Mouse (Mus musculus) stomach, postnatal 0 days (tissue): ENCODE data around the gene Ankrd6. TPM values are rescaled to one million over a fixed set of nuclear protein-coding genes. Genes with fewer than 3 reads are reported as not detected.

Source experiments
- ATAC-seq: fragments of 200-750 bp; cut with Nextera tagmentation; 2 replicates; pipeline ENCODE4 v1.8.0; 2017; ENCODE audit not compliant: low FRiP score, low TSS enrichment
- DNase-seq: peaks from one replicate; pipeline ENCODE4 v3.0.0-alpha.2; 2016; ENCODE audit warnings: low spot score
- H3K27ac ChIP-seq: fragments of 300-500 bp; sonication (generic); replicated peaks from 2 replicates; pipeline ENCODE4 v1.5.1; 2014; ENCODE audit warnings: mild to moderate bottlenecking, control low read depth
- H3K27me3 ChIP-seq: fragments of 300-500 bp; sonication (generic); 2 replicates; pipeline ENCODE4 v1.6.1; 2014; ENCODE audit warnings: low read length; ENCODE audit not compliant: control insufficient read depth, insufficient read depth
- H3K36me3 ChIP-seq: fragments of 300-500 bp; sonication (generic); 2 replicates; pipeline ENCODE4 v1.6.1; 2014; ENCODE audit warnings: low read length, mixed read lengths; ENCODE audit not compliant: control insufficient read depth, insufficient read depth
- H3K4me1 ChIP-seq: fragments of 300-500 bp; sonication (generic); replicated peaks from 2 replicates; pipeline ENCODE4 v1.6.1; 2014; ENCODE audit warnings: antibody characterized with exemption; ENCODE audit not compliant: control insufficient read depth, insufficient read depth
- H3K4me2 ChIP-seq: fragments of 300-500 bp; sonication (generic); replicated peaks from 2 replicates; pipeline ENCODE4 v1.6.1; 2014; ENCODE audit warnings: low read depth, mild to moderate bottlenecking, control low read depth, moderate library complexity
- H3K4me3 ChIP-seq: fragments of 300-500 bp; sonication (generic); 2 replicates; pipeline ENCODE4 v1.5.1; 2014; ENCODE audit warnings: low read depth, low read length, control low read depth
- H3K9ac ChIP-seq: fragments of 300-500 bp; sonication (generic); 2 replicates; pipeline ENCODE4 v1.6.1; 2014; ENCODE audit warnings: mild to moderate bottlenecking, low read length, control low read depth, mixed read lengths
- H3K9me3 ChIP-seq: fragments of 300-500 bp; sonication (generic); 2 replicates; pipeline ENCODE4 v1.6.1; 2016; ENCODE audit warnings: low read length; ENCODE audit not compliant: control insufficient read depth
- CTCF ChIP-seq: IDR thresholded peaks from 2 replicates; pipeline ENCODE4 v1.5.1; 2016; ENCODE audit warnings: antibody characterized with exemption, low read depth, mild to moderate bottlenecking, moderate library complexity
- EP300 ChIP-seq: optimal IDR thresholded peaks from 2 replicates; pipeline ENCODE3; 2016; ENCODE audit warnings: antibody characterized with exemption
- WGBS: fragments of 180-500 bp; shearing (Covaris S2); extraction: QIAGEN DNeasy Blood & Tissue Kit; methylation state at CpG from one replicate; pipeline ENCODE4 v1.1.7; 2014; 5-methylcytosine and 5-hydroxymethylcytosine counted together
- polyA plus RNA-seq: library from polyadenylated mRNA; unstranded; fragments of >200 nt; fragmentation: Nextera tagmentation; extraction: Ambion mirVana; gene quantifications from 2 replicates; pipeline ENCODE4 v1.2.1, GENCODE M21; 2015

Ankrd6 gene
- polyA plus RNA-seq, 1 experiment from 2014 or later = 2.2 TPM

DNA sequence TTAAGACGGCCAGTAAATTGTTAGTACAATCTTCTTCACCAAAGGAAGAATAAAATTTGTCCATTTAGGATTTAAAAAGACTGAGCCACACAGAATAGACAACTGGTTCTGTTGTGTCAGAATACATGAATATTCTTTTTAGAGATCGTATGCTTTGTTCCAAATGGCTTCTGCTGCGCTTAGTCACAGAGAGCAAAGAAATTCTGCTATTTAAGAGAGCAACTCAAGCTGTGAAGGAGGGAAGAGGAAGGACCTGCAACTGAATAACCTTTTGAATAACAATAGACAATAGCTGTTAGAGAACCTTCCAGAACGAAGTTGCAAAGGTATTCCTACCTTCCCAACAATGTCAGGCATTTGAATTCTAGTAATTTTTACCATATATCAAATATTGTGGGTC lies 9.7 kb downstream of the Ankrd6 start:
- WGBS = 73% methylated on average over 4 of the region's 4 CpGs
- H3K4me2 ChIP-seq = no peak overlapping the region
- DNase-seq (no peak), ATAC-seq (no peak)
- H3K9ac ChIP-seq = no peak overlapping the region
- H3K36me3 ChIP-seq = no peaks in the 10 kb centered on the region
- no peak overlapping the region for H3K27ac ChIP-seq
- TF ChIP-seq CTCF (no peak), EP300 (no peak)
- H3K4me1 ChIP-seq = no peaks in the 10 kb centered on the region
- H3K4me3 ChIP-seq = no peak overlapping the region
- H3K9me3 ChIP-seq = no peaks in the 10 kb centered on the region
- no peaks in the 10 kb centered on the region for H3K27me3 ChIP-seq

DNA sequence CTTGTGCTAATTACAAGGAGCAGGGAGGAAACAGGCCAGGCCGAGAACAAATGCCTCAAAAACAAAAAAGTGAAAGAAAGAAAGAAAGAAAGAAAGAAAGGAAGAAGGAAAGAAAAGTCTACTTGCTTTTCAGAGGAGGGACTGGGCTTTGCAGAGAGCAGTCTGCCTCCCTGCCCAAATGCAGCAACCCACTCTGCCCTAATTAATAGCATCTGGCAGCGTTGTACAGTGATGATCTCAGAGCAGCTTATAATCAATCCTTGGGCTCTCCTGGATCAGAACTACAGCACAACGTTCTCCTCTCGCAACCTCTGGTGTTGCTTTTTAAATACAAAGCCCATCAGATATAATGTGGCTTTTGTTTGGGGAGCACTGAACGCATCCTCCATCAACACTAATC lies 10.7 kb downstream of the Ankrd6 start:
- no peaks in the 10 kb centered on the region for H3K27me3 ChIP-seq
- WGBS = 58% methylated on average over 5 of the region's 5 CpGs
- H3K4me2 ChIP-seq = no peak overlapping the region
- no peak for ATAC-seq
- no peak overlapping the region for H3K4me3 ChIP-seq
- TF ChIP-seq EP300 = no peak
- no peak for TF ChIP-seq CTCF
- no peak for DNase-seq
- H3K36me3 ChIP-seq = no peaks in the 10 kb centered on the region
- no peaks in the 10 kb centered on the region for H3K9me3 ChIP-seq
- no peak overlapping the region; the same call in 1 of the 2 replicates for H3K9ac ChIP-seq
- no peak overlapping the region for H3K27ac ChIP-seq
- H3K4me1 ChIP-seq = no peaks in the 10 kb centered on the region

DNA sequence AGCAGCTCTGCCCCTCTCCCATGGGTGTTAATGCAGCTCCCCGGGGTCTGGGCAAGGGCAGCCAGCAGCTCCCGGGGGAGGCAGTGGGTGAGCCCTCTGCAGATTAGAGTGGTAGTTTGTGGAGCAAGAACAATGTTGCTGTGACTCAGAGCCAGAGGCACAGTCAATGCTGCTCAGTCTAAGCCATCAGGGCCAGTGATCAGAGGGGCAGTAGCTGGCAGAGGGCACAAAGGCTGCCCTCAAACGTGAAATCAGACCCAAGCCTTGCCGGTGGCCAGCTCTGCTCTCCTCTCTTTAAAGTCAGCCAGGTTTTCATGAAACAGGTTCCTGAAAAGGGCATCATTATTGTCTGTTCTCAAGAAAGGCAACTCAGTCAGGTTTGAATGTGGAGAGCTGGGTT lies 11.1 kb downstream of the Ankrd6 start:
- Histone ChIP-seq H3K9ac (no peak overlapping the region), H3K9me3 (no peaks in the 10 kb centered on the region), H3K36me3 (no peaks in the 10 kb centered on the region), H3K27me3 (no peaks in the 10 kb centered on the region), H3K4me2 (no peak overlapping the region), H3K4me3 (no peak overlapping the region), H3K4me1 (no peaks in the 10 kb centered on the region), H3K27ac (no peak overlapping the region)
- ATAC-seq = 0 out of 2 replicates have a peak, but pooled peaks have one; percentile 32
- DNase-seq = no peak
- no peak for TF ChIP-seq EP300
- TF ChIP-seq CTCF = no peak
- 56% methylated on average over 4 of the region's 4 CpGs for WGBS

DNA sequence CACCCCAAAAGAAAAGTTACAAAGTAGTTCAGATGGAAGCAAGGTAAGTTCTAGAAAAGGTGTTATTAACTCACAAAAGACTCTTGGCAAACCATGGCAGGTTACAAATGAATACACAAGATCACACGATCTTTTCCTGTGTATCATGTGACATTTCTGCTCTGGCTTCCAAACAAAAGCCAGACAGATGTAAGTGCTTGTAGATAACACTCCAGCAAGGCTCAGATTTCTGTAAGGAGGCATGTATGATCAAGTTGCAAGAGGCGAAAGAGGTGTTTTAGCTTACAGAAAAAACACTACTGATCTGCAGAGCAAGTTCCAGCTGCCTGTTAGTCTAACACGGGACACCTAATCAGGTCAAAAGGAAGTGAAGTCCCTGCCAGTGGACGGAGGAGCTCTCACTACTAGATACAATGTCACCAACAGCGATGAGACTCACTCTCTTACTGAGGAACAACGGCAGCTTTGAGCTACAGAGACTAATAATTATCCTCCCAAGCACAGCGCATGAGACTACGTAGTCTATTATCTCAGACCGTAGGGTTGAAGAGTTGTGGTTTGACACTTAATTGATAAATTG lies 13.8 kb downstream of the Ankrd6 start:
- peak overlapping the region; percentile 78 for H3K27ac ChIP-seq
- H3K9ac ChIP-seq = no peak overlapping the region
- ATAC-seq (peak; percentile 53), DNase-seq (no peak)
- peak overlapping the region; percentile 34; the same call in 1 of the 2 replicates for H3K4me2 ChIP-seq
- H3K4me1 ChIP-seq = no peaks in the 10 kb centered on the region
- no peaks in the 10 kb centered on the region for H3K27me3 ChIP-seq
- H3K4me3 ChIP-seq = no peak overlapping the region
- no peaks in the 10 kb centered on the region for H3K9me3 ChIP-seq
- TF ChIP-seq CTCF (no peak), EP300 (no peak)
- no peaks in the 10 kb centered on the region for H3K36me3 ChIP-seq
- WGBS = 21% methylated on average over 9 of the region's 9 CpGs

DNA sequence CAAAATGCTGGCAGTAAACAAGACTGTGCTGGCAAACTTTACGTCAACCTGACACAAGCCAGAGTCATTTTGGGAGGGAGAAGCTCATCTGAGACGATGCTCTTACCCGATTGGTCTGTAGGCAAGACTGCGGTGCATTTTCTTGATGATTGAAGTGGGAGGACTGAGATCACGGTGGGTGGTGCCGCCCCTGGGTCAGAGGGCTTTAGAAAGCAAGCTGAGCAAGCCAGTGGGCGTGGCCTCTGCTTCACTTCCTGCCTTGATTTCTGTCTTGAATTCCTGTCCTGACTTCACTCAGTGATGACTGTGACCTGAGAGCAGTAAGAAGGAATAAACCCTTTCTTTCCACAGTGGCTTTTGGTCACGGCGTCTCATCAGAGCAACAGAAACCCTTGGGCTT lies 18.6 kb downstream of the Ankrd6 start:
- 59% methylated on average over 9 of the region's 9 CpGs for WGBS
- Histone ChIP-seq H3K4me3 (no peak overlapping the region), H3K4me1 (no peaks in the 10 kb centered on the region), H3K36me3 (no peaks in the 10 kb centered on the region), H3K27me3 (no peaks in the 10 kb centered on the region), H3K4me2 (no peak overlapping the region), H3K9me3 (no peaks in the 10 kb centered on the region), H3K27ac (no peak overlapping the region), H3K9ac (no peak overlapping the region)
- DNase-seq (no peak), ATAC-seq (no peak)
- TF ChIP-seq EP300 = no peak
- no peak for TF ChIP-seq CTCF

DNA sequence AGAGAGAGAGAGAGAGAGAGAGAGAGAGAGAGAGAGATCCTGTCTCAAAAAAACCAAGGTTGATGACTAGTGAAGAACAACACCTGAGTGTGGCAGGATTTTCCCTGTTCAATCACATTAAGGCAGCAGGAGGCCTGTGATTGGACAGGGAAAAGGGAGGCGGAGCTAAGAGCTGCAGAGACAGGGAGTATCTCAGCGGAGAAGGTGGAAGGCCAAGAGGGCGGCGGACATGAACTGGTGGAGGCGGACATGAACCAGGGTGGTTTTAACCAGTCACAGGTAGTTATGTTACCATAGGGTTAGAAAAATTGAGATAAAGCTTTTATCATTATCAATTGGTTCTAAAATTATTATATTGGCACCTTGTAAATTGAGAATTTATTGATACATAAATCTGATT lies 20.9 kb downstream of the Ankrd6 start:
- no peaks in the 10 kb centered on the region for H3K36me3 ChIP-seq
- no peaks in the 10 kb centered on the region for H3K27me3 ChIP-seq
- H3K4me3 ChIP-seq = no peak overlapping the region
- ATAC-seq = no peak
- TF ChIP-seq CTCF (no peak), EP300 (no peak)
- no peak overlapping the region for H3K4me2 ChIP-seq
- no peak for DNase-seq
- H3K9me3 ChIP-seq = no peaks in the 10 kb centered on the region
- H3K27ac ChIP-seq = no peak overlapping the region
- no peak overlapping the region for H3K9ac ChIP-seq
- WGBS = 94% methylated on average over 5 of the region's 5 CpGs
- no peaks in the 10 kb centered on the region for H3K4me1 ChIP-seq
